Mouse (Mus musculus): ENCODE data around the gene Slc41a1. TPM values are rescaled to one million over a fixed set of nuclear protein-coding genes. Genes with fewer than 3 reads are reported as not detected.
A peak's percentile ranks its signal among the peaks of the same experiment; 100 is the strongest.
"Not testable (repeated sequence)": the region's sequence is repeated elsewhere in the genome, so short reads cannot be mapped to it uniquely, and the experiment has no call there.

Gene Slc41a1
- polyA plus RNA-seq (2012; rRNA removed): 20.7 and 28.1 TPM in 2 replicates

GRCm38 (mm10) chr1:131827207-131827786, at the start of gene Slc41a1:
Gene Slc41a1, plus strand, starts transcription at chr1:131827493.
- DNase-seq (ENCODE audit: low spot score): no peak

GRCm38 (mm10) chr1:131794591-131794990, 32.7 kb upstream of the Slc41a1 start:
- no peak for DNase-seq (ENCODE audit: low spot score)

- no peak for DNase-seq (ENCODE audit: low spot score)
Measured at GRCm38 (mm10) chr1:131795171-131795570, 32.1 kb upstream of the Slc41a1 start.

GRCm38 (mm10) chr1:131797202-131797909, 29.9 kb upstream of the Slc41a1 start, which contains the start of gene Pm20d1:
Gene Pm20d1, plus strand, starts transcription at chr1:131797381.
- peak; percentile 60 for DNase-seq (ENCODE audit: low spot score)

- no peak for DNase-seq (ENCODE audit: low spot score)
Measured at GRCm38 (mm10) chr1:131800001-131800400, 27.3 kb upstream of the Slc41a1 start.

- no peak for DNase-seq (ENCODE audit: low spot score)
Measured at GRCm38 (mm10) chr1:131801071-131801470, 26.2 kb upstream of the Slc41a1 start.

GRCm38 (mm10) chr1:131802652-131803051, 24.6 kb upstream of the Slc41a1 start:
- DNase-seq (ENCODE audit: low spot score): no peak

- no peak for DNase-seq (ENCODE audit: low spot score)
Measured at GRCm38 (mm10) chr1:131804166-131804565, 23.1 kb upstream of the Slc41a1 start.

- DNase-seq (ENCODE audit: low spot score): no peak
Measured at GRCm38 (mm10) chr1:131808986-131809385, 18.3 kb upstream of the Slc41a1 start.

GRCm38 (mm10) chr1:131809651-131810050, 17.6 kb upstream of the Slc41a1 start:
- DNase-seq (ENCODE audit: low spot score): no peak

- no peak for DNase-seq (ENCODE audit: low spot score)
Measured at GRCm38 (mm10) chr1:131811393-131811792, 15.9 kb upstream of the Slc41a1 start.

GRCm38 (mm10) chr1:131812006-131812405, 15.3 kb upstream of the Slc41a1 start:
- DNase-seq (ENCODE audit: low spot score): no peak

GRCm38 (mm10) chr1:131812631-131813295, 14.5 kb upstream of the Slc41a1 start:
- DNase-seq (ENCODE audit: low spot score): no peak

- no peak for DNase-seq (ENCODE audit: low spot score)
Measured at GRCm38 (mm10) chr1:131813731-131814130, 13.6 kb upstream of the Slc41a1 start.

GRCm38 (mm10) chr1:131814191-131814590, 13.1 kb upstream of the Slc41a1 start:
- DNase-seq (ENCODE audit: low spot score): no peak

- no peak for DNase-seq (ENCODE audit: low spot score)
Measured at GRCm38 (mm10) chr1:131816886-131817285, 10.4 kb upstream of the Slc41a1 start.

GRCm38 (mm10) chr1:131820353-131820752, 6.9 kb upstream of the Slc41a1 start:
- not testable (repeated sequence) for DNase-seq (ENCODE audit: low spot score)

GRCm38 (mm10) chr1:131820887-131821328, 6.4 kb upstream of the Slc41a1 start:
- DNase-seq (ENCODE audit: low spot score): no peak

GRCm38 (mm10) chr1:131822292-131822691, 5.0 kb upstream of the Slc41a1 start:
- no peak for DNase-seq (ENCODE audit: low spot score)

- DNase-seq (ENCODE audit: low spot score): no peak
Measured at GRCm38 (mm10) chr1:131822856-131823492, 4.3 kb upstream of the Slc41a1 start.

GRCm38 (mm10) chr1:131823563-131823962, 3.7 kb upstream of the Slc41a1 start:
- no peak for DNase-seq (ENCODE audit: low spot score)

- DNase-seq (ENCODE audit: low spot score): no peak
Measured at GRCm38 (mm10) chr1:131824528-131825181, 2.6 kb upstream of the Slc41a1 start.

All from urinary bladder, adult 2 months (tissue).